Mouse (Mus musculus) gastrocnemius, postnatal 14 days (tissue): ENCODE results near the gene Ccl25. TPM values are rescaled to one million over a fixed set of nuclear protein-coding genes. Genes with fewer than 3 reads are reported as not detected.

Experiments
- DNase-seq: peaks from one replicate; pipeline ENCODE4 v3.0.0; 2021; ENCODE audit warnings: mixed read lengths
- intact Hi-C: fragments of 180-260 bp; cut with DNase I; formaldehyde crosslinking; loops from one replicate; pipeline ENCODE4 v1.15.1; 2025; ENCODE audit warnings: low total_unique reads
- long read RNA-seq, 2 experiments: library from polyadenylated mRNA; stranded (forward); transcript quantifications; one replicate each; pipeline ENCODE4 v2.0.0; 2021
- total RNA-seq, 2 experiments: library from RNA; stranded (reverse); gene quantifications; 2 replicates each; pipeline ENCODE4 v1.2.3; 2021

Gene Ccl25
- 1 to 10 TPM; 8.7 to 9.4 TPM for total RNA-seq
- long read RNA-seq, experiment 1, partial matches to known transcripts: 0 of 8 reads
- long read RNA-seq, experiment 1, other reads (novel, unspliced or antisense): 6 of 8 reads
- long read RNA-seq, experiment 2, partial matches to known transcripts: 0 of 10 reads
- long read RNA-seq, experiment 2, other reads (novel, unspliced or antisense): 10 of 10 reads

DNA sequence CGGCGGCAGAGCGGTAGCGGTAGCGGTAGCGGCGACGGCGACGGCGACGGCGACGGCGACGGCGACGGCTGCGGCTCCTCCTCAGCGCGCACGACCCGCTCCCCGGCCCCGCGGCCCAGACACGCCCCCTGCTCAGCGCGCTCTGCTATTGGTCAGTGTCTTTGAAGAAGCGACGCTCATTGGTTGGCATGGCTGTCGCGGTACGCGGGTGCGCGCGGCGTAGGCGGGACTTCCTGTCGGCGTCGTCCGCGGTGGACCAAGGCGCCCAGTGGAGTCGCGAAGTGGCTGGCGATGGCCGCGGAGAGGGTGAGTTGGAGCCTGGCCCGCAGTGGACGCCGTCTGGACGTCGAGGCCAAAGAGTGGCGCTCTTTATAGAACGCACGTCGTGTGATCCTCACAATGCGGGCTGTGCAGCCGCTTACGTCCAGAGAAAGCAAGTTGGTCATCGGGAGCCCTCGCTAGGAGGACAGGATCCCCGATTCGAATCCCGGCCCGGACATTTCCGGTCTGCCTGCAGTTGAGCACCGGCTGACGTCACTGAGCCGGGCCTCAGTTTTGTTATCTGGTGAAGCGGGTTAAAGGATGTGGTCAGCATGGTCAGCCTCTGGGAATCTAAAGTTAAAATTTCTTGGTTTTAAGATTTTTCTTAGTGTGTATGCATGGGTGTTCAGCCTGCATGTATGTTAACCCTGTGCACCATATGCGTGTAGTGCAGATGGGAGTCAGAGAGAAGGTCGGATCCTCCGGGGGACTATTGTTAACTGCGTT is at the start of gene Ccl25, which contains the start of gene Elavl1:
TSS of gene Ccl25 (plus strand) at position 228 of the 768 bp plus-strand sequence.
TSS of gene Elavl1 (minus strand) at position 431 of the 768 bp plus-strand sequence.
- intact Hi-C loops: loop anchor here (5.0 kb wide), 3 partner anchors 43 to 63 kb away; no protein-coding TSS in a partner anchor
- DNase-seq: peak; percentile 98

DNA sequence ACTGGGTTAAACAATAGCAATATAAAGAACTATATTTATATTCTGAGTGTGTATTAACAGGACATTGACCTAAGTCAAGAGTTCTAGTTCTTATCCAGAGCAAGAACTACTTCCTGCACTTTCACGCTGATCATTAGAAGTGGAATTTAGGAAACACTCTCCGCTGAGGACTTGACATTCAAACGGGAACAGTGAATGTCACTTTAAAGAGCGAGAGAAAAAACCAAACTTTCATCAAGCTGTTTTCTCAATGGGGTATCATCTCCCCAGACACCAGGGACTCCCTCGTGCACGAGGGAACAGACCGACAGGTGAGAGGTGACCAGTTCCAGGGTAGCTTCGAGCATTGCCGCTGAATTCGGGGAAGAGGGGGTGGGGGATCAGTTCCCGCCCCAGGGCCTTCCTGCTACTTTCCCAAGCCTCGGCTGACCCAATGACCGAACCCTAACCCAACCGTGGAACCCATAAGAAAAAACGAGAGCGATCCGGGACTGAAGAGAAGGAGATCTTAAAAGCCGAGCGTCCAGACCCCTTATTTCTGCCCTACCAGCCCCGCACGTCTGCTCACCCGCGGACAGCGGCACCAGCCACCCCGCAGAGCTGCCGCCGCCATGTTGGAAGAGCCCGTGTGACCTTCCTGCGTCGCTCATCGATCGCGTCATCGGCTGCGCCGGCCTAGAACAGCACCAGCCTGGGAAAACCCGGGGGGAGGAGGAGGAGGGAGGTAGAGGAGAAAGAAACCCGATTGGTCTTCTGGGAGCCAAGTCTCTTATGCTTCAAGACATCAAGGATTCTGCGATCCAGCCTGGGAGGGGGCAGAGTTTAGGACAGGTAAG is 49.5 kb upstream of the Ccl25 start, which contains the start of gene Timm44:
TSS of gene Timm44 (minus strand) at position 639 of the 836 bp plus-strand sequence.
- DNase-seq: peak; percentile 96
- intact Hi-C loops: no loop called here

DNA sequence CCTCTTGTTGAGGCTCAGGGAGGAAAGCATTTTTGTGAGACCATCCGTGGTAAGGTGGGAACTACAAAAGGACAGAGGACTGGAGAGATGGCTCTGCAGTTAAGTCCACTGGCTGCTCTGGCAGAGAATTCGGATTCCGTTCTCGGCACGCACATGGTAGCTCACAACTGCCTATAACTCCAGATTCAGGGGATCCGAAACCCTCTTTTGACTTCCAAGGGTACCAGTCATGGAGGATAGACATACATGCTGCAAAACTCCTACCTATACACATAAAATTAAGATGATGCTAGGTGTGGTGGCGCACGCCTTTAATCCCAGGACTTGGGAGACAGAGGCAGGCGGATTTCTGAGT is 48.9 kb upstream of the Ccl25 start:
- intact Hi-C loops: no loop called here
- no peak for DNase-seq

DNA sequence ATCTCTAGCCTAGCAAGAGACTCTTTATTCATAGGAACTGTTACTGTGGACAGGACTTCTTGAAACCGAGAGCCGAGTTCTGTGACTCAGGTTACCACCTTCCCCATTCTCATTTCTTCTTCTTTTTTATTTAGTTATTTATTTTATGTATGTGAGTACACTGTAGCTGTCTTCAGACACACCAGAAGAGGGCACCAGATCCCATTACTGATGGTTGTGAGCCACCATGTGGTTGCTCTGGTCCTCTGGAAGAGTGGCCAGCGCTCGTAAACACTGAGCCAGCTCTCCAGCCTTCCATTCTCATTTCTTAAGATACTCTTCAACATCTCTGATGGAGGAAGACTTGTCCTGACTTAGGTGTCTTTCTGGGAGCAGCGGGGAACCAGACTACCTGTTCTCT is 32.3 kb upstream of the Ccl25 start:
- intact Hi-C loops: no loop called here
- DNase-seq: no peak

DNA sequence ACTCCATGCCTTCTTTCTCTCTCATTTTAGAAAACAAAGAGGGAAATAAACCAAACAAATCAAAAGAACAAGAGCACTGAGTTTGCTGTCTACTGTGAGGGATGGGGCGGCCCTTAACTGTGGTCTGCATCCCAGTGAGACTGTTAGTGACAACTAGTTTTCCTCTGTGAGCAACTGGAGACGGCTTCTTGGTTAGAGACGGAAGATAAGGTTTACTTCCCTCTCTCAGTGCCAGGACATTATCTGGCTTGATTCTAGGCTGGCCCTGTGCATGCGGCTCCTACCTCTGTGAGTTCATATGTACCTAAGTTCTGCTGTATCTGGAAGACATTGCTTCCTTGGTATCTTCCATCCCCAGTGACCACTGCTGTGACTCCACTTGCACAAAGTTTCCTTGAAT is 27.2 kb upstream of the Ccl25 start:
- intact Hi-C loops: no loop called here

DNA sequence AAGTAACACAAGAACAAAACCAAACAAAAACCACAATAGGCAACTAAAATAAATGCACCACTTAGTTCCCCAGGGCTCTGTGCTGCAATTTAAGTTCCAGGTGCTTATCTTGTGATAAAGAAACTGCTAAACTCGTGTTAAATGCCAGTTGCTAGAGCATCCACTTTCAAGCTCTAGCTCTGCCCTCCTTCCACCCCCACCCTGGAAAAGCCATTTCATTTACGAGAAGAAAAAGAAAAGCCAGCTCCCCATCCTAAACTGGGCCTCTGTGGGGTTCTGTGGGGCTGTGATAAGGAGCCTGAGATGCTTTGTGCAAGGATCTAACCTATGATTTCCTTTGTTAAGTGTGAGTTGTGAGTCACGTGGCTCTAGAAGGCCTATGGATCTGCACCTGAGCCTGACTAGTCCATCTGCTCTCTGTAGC is 20.9 kb upstream of the Ccl25 start:
- intact Hi-C loops: no loop called here

More for the DNA sequence above, 27.2 kb upstream of the Ccl25 start:
- DNase-seq: no peak

DNA sequence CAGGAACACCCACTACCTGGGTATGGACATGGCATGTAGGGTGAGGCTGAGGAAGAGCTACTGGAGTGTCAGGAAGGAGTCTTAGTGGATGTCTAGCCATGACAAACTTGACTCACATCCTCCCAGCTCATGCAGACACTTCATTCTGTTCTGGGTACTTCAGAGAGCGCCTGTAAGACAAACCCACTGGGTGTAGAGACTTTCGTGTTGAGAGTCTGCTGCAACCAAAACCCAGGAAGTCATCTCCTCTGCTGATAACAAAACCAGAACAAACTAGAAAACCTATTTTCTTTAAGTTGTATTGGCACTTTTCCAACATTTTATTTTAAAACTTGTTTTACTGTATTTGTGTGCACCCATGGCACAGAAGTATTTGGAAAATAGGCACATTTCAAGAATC is 19.2 kb upstream of the Ccl25 start:
- intact Hi-C loops: no loop called here
- DNase-seq: no peak

More for the DNA sequence above, 20.9 kb upstream of the Ccl25 start:
- no peak for DNase-seq

DNA sequence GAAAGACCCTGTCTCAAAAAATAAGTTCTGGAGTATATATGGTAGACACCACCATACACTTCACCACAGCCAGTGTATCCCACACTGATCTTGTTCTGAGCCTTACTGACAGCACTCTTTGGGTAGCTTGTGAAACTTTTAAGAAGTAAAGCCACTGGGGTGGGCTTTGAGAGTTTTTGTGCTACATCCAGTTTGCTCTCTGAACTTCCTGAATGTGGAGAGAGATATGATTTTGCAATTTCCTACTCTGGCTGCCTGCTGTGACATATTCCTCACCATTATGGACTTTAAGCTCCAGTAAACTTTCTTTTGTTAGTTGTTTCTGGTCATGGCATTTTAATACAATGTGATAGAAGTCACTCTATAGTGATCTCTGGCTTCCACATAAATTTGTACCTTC is 12.9 kb upstream of the Ccl25 start:
- DNase-seq: no peak
- intact Hi-C loops: no loop called here

DNA sequence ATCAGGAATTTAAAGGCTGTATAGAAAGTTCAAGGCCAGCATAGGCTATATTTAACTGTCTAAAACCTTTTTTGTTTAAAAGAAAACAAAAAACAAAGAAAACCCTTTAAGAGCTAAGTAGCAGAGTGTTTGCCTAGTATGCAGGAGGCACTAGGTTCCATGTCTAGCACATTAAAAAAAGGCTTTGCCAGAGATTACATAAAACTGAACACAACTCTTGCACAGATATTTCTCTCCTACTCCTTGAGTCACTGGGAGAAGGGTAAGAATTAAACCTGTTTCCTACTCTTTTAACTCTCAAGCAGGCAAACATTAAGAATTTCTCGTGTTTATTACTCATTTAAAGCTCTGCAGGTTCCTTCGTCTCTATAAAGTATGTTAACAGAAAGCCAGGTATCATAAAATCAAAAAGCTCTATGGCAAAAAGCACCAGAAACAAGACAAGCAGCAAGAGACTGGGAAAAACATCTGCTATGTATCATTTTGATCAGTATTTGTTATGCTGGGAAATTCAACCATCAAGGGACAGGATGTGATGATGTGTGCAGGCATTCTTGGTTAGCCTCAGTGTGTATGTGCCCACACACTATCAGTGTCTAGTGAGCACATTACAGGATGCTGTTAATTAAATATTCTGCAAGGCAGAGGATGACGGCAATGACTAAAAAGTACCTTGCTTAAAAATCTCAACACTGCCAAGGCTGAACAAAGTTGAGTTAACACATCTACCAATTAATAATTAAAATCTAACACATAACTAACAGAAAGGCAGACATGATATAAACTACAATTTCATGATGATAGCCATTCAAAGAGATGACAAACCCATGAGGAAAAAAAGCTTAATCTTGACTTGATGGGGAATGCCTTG is 11.5 kb upstream of the Ccl25 start:
- DNase-seq: no peak
- intact Hi-C loops: no loop called here

DNA sequence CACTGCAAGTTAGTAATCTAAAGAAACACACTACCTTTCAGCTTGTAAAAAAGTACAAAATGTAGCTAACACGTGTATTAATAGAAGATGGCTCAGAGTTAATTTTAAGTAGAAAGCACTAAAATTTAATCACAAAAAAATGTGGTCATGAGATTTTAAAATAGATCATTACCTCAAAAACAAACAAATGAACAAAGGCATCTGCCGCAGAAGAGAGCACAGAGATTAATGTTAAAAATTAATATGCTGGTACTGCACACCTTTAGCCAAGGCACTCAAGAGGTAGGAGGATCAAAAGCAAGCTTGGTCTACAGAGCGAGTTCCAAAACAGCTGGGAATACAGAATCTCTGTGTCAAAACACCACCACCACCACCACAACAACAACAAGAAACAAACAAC is 10.2 kb upstream of the Ccl25 start:
- DNase-seq: no peak
- intact Hi-C loops: no loop called here

DNA sequence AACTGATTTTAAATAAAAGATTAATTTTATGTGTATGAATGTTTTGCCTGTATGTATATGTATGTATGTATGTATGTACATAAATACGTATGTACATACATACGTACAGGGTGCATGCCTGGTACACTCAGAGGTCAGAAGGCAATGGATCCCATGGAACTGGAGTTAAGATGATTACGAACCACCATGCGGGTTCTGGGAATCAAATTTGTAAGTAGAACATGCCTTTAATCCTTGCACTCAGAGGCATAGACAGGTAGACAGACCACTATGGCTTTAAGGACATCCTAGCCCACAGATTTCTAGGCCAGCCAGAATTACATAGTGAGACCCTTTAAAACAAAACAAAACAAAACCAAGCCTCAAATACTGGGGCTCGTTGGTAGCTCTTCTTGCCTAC is 6.9 kb upstream of the Ccl25 start:
- intact Hi-C loops: no loop called here
- DNase-seq: no peak

DNA sequence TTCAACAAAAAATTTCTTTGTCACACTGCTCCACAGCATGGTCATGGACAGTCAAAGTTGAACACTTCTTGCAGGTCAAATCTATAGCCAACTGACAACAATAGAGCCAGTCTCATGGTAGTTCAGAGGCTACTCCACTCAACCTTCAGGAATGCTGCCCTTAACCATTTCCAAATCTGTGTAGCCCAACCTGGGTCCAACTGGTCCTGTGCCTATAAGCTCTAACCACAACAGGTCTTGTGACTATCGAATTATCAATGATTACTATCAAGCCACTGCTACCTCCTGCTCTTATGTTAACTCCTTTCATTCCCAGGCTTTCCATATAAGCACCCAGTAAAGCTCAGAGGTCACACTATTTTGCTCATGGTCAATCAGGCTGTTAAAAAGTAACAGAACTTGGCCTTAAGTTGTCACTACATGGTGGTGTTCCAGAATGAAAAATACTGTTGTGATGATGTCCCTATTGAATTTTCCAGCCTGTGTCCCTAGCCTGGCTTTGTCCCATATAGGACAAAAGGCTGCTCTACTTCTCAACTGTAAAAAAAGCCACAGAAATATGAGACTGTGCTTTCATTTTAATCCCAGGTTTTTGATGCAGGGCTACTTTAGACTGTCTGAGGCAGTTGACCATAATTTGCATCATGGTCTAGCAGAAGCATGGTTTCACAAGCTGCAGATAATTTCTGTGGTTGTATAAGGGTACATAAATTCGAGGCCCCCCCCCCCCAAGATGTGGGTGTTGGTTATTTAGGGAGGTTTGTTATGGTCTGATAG is 6.0 kb upstream of the Ccl25 start:
- DNase-seq: no peak
- intact Hi-C loops: no loop called here

DNA sequence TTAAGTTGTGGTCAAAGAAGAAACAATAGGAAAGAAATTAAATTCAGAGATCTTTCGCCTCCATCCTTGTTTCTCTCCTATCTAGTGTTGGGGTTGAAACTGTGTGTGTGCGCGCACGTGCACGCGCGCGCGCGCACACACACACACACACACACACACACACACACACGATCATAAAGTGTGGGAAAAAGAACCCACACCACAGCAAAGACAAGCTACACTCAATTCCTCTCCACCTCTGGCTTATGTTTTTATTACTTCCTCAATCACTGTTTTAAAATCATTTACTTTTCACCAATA is 5.5 kb upstream of the Ccl25 start:
- intact Hi-C loops: no loop called here
- DNase-seq: no peak

DNA sequence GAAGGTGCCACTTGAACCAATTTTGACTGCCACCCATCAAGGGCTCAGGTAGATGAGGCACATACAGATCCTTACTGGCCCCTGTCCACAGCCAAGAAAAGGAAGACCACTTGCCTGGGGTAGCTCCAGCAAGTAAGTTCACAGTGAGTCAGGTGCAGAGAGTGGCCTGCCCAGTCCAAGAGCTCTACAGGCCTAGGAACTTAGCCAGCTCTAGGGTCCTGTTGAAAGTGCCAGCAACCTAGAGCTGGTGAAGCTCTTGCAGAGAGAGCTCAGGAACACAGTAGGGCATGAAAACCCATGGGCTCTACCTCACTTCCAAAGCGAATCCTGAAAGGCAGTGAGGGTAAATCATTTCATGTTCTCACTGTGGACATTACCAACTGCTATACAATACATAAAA is 4.6 kb upstream of the Ccl25 start:
- no peak for DNase-seq
- intact Hi-C loops: loop anchor here (5.0 kb wide), 3 partner anchors 38 to 58 kb away; no protein-coding TSS in a partner anchor

DNA sequence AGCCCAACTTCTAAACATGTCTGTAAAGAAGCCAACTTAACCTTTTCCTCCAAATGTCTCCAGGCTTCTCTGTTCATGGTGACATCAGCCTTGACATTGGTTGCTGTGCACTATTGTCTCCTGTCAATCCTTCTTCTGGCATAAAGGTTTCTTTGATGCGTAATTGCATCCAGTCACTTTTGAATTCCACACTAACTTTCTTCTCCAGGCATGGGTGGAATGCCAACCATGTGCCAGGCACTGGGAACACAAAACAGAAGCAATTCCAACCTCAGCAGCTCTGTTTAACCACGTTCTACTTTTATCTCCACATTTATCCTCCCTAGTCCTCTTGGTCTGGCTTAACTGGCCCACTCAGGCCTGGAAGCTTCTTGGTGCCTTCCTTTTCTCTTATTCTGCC is 4.0 kb upstream of the Ccl25 start:
- intact Hi-C loops: loop anchor here (5.0 kb wide), 3 partner anchors 39 to 59 kb away; no protein-coding TSS in a partner anchor
- DNase-seq: no peak

DNA sequence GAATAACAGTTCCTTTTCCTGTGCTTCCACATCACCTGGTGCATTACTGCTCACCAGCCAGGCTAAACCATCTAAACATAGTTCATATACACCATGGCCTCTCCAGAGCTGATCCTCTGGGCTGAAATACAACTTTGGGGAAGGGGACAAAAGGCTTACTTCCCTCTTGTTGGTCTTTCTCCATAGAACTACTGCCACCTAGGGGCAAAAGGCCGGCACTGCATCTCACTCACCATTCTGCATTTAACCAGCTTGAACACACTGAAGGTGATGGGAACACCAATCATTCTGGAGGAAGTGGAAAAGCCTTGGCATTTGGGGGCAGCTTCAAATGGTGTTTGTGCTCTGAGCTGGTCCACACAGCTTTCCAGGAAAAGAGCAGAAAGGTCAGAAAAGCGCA is 2.5 kb upstream of the Ccl25 start:
- DNase-seq: peak; percentile 67
- intact Hi-C loops: loop anchor here (5.0 kb wide), 3 partner anchors 40 to 60 kb away; no protein-coding TSS in a partner anchor

DNA sequence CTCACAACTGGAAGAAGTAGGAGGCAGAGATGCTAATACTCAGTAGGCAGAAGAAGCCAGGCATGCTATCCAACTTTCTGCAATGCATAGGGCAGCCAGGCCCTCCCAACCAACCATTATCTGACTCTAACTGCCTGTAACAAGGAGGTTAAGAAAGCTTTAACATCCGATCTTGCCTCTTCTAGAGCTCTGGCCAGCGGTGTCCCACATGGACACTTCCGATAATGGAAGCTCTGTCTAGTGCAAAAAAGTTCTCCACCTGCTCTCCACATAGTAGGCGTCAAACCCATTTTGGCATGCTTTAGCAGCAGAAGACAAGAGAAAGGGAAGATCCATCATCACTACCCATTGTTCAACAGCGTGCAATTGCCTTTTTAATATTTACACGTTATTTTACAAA is 1.1 kb upstream of the Ccl25 start:
- intact Hi-C loops: loop anchor here (5.0 kb wide), 3 partner anchors 42 to 62 kb away; no protein-coding TSS in a partner anchor
- no peak for DNase-seq

DNA sequence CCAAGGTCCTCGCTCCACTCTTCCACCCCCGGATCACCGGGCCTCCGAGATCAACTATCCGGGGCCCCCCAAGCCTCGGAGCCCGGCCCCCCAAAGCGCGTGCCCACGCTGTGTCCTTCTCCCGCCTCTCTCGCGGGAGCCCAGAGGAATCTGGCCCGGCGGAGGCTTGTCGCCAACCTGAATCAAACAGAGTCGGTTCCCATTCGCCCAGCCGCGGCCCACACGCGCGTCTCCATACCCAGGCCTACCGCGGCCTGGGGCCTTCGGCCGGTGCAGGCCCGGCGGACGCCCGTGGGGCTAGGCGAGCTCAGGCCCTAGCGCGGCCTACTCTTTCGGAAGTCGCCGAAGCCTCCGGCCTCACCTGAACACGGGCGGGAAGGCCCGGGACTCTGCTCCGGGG is 485 bp upstream of the Ccl25 start:
- peak; percentile 42 for DNase-seq
- intact Hi-C loops: loop anchor here (5.0 kb wide), 3 partner anchors 42 to 62 kb away; no protein-coding TSS in a partner anchor

DNA sequence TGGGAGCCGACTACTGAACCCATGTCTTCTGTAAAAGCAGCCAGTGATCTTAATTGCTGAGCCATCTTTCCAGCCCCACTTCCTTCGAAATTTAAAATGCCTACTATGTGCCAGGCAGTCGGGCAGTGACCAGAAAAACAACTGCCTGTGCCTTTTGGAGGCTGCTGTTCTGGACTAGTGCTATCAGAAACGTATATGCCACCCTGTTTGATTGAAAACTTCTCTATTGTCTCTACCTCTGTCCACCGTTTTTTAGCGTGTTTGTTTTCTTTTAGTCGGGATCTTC is 684 bp downstream of the Ccl25 start:
- intact Hi-C loops: no loop called here
- no peak for DNase-seq
